Mouse (Mus musculus): ENCODE results near the gene Malsu1.

GRCm38 (mm10) chr6:49097596-49098110 is 24.1 kb downstream of the Malsu1 start:
- no peak for TF ChIP-seq CTCF (IDR thresholded peaks at IDR 0.05; ENCODE audit: extremely low read depth, insufficient read depth, insufficient read length, insufficient replicate concordance)
- no peak for TF ChIP-seq POLR2A (IDR thresholded peaks at IDR 0.05; ENCODE audit: low read depth, low read length)
